ENCODE assay signal across 9 mouse cellular contexts in genomic region chr10:52758589-52758988, GRCm38 (mm10).
DNase-seq lines count a peak whose midpoint lies in the region; ATAC-seq and TF ChIP-seq lines count a peak whose summit lies in the region.
"Had no signal": no experiment of that assay in that cellular context is flagged by ENCODE, and none has a peak within 500 bp of the region (broad histone marks: within the 10 kb centered on the region; RNA-seq: fewer than 3 reads in every experiment).

No protein-coding gene starts in this region.

- no peaks in the 10 kb centered on the region for H3K36me3 ChIP-seq in midbrain, postnatal 0 days (ENCODE audit: insufficient read depth, low read length)
- no peaks in the 10 kb centered on the region for H3K36me3 ChIP-seq in midbrain, embryonic 13.5 days
- H3K36me3 ChIP-seq in embryonic facial prominence, embryonic 14.5 days (ENCODE audit: control insufficient read depth, insufficient read depth, low read length), result no peaks in the 10 kb centered on the region
- H3K36me3 ChIP-seq: neural tube, embryonic 13.5 days had no signal

- DNase-seq in heart, postnatal 10 days, result peak; percentile 3 to 21
- DNase-seq in heart, adult 9 months (ENCODE audit: low spot score in 2 of 2), result no peak
- peak; percentile 74 for DNase-seq in midbrain, postnatal 0 days (ENCODE audit: low spot score)
- peak; percentile 79 for DNase-seq in embryonic facial prominence, embryonic 14.5 days (ENCODE audit: low spot score)
- DNase-seq in telencephalon, adult 2 months (ENCODE audit: low read depth, low spot score), result peak; percentile 64
- DNase-seq in thymus, postnatal 10 days (ENCODE audit: low spot score in 2 of 2), result no peak

- H3K9ac ChIP-seq in midbrain, postnatal 0 days (replicated peaks; ENCODE audit: low read length, poor library complexity, severe bottlenecking), result no peak overlapping the region
- no peak overlapping the region for H3K9ac ChIP-seq in midbrain, embryonic 13.5 days (replicated peaks)
- H3K9ac ChIP-seq in embryonic facial prominence, embryonic 14.5 days (ENCODE audit: low read depth, low read length), result no peak overlapping the region
- H3K9ac ChIP-seq: neural tube, embryonic 13.5 days had no signal

- no peak overlapping the region for H3K27ac ChIP-seq in midbrain, postnatal 0 days (ENCODE audit: low read depth, low read length)
- H3K27ac ChIP-seq in midbrain, embryonic 13.5 days, result no peak overlapping the region
- no peak overlapping the region for H3K27ac ChIP-seq in embryonic facial prominence, embryonic 14.5 days (replicated peaks; ENCODE audit: low read depth, low read length)
- H3K27ac ChIP-seq: neural tube, embryonic 13.5 days had no signal

- WGBS in midbrain, postnatal 0 days, result 50% methylated on average over 4 of the region's 4 CpGs
- 49% methylated on average over 4 of the region's 4 CpGs for WGBS in midbrain, embryonic 13.5 days
- 18% methylated on average over 4 of the region's 4 CpGs for WGBS in embryonic facial prominence, embryonic 14.5 days

- ATAC-seq in midbrain, postnatal 0 days (ENCODE audit: low FRiP score), result no peak
- no peak for ATAC-seq in midbrain, embryonic 13.5 days
- no peak; the same call in 1 of the 2 replicates for ATAC-seq in embryonic facial prominence, embryonic 14.5 days (ENCODE audit: low read depth)
- no peak for ATAC-seq in megakaryocyte-erythroid progenitor cell, adult 5-6 weeks (replicated peaks; ENCODE audit: low FRiP score, low TSS enrichment, poor library complexity, severe bottlenecking)

- intact Hi-C loops in heart, postnatal 10 days (cut with DNase I), result loop anchor here (5.0 to 10.0 kb wide), 2 partner anchors 546 to 769 kb away; no protein-coding TSS in a partner anchor

- H3K4me3 ChIP-seq in midbrain, postnatal 0 days (ENCODE audit: low read depth, low read length), result no peak overlapping the region
- no peak overlapping the region for H3K4me3 ChIP-seq in midbrain, embryonic 13.5 days (replicated peaks)
- no peak overlapping the region for H3K4me3 ChIP-seq in embryonic facial prominence, embryonic 14.5 days (ENCODE audit: low read depth, low read length)
- H3K4me3 ChIP-seq: neural tube, embryonic 13.5 days had no signal

- H3K4me2 ChIP-seq in midbrain, postnatal 0 days (ENCODE audit: low read depth, low read length, poor library complexity, severe bottlenecking), result no peak overlapping the region
- H3K4me2 ChIP-seq in midbrain, embryonic 13.5 days (replicated peaks), result no peak overlapping the region
- H3K4me2 ChIP-seq in embryonic facial prominence, embryonic 14.5 days (ENCODE audit: low read depth, low read length), result no peak overlapping the region
- H3K4me2 ChIP-seq: neural tube, embryonic 13.5 days had no signal

- H3K4me1 ChIP-seq in midbrain, postnatal 0 days (ENCODE audit: insufficient read depth, low read length), result no peaks in the 10 kb centered on the region
- no peaks in the 10 kb centered on the region for H3K4me1 ChIP-seq in midbrain, embryonic 13.5 days (replicated peaks)
- H3K4me1 ChIP-seq in embryonic facial prominence, embryonic 14.5 days (ENCODE audit: control insufficient read depth, insufficient read depth, low read length), result no peaks in the 10 kb centered on the region
- H3K4me1 ChIP-seq: neural tube, embryonic 13.5 days had no signal

- no peaks in the 10 kb centered on the region for H3K27me3 ChIP-seq in midbrain, postnatal 0 days (ENCODE audit: insufficient read depth, low read length)
- no peaks in the 10 kb centered on the region for H3K27me3 ChIP-seq in midbrain, embryonic 13.5 days
- H3K27me3 ChIP-seq in embryonic facial prominence, embryonic 14.5 days (replicated peaks; ENCODE audit: control insufficient read depth, insufficient read depth, low read length), result no peaks in the 10 kb centered on the region
- H3K27me3 ChIP-seq: neural tube, embryonic 13.5 days had no signal

- peak; percentile 66 for TF ChIP-seq CTCF in midbrain, postnatal 0 days (IDR thresholded peaks at IDR 0.05)

- H3K9me3 ChIP-seq in midbrain, postnatal 0 days (ENCODE audit: low read length), result no peaks in the 10 kb centered on the region
- H3K9me3 ChIP-seq in midbrain, embryonic 13.5 days, result no peaks in the 10 kb centered on the region
- no peaks in the 10 kb centered on the region for H3K9me3 ChIP-seq in embryonic facial prominence, embryonic 14.5 days (ENCODE audit: control insufficient read depth, low read length)
- H3K9me3 ChIP-seq: neural tube, embryonic 13.5 days had no signal

Comparison
In these comparisons a context has a peak if more than half of its experiments do, and no peak if none do; other contexts are left out.
1. DNase-seq: peak in heart, postnatal 10 days (2 of 2), midbrain, postnatal 0 days (single experiment), embryonic facial prominence, embryonic 14.5 days (single experiment) and telencephalon, adult 2 months (single experiment); none in heart, adult 9 months (0 of 2) and thymus, postnatal 10 days (0 of 2).